Mouse (Mus musculus): Measurements from ENCODE around the gene Polr3a. TPM values are rescaled to one million over a fixed set of nuclear protein-coding genes. Genes with fewer than 3 reads are reported as not detected.
"Not testable (repeated sequence)": the region's sequence is repeated elsewhere in the genome, so short reads cannot be mapped to it uniquely, and the experiment has no call there.

Polr3a gene
- total RNA-seq, 2 experiments from 2014 or later = 32.5 to 35.4 TPM

DNA sequence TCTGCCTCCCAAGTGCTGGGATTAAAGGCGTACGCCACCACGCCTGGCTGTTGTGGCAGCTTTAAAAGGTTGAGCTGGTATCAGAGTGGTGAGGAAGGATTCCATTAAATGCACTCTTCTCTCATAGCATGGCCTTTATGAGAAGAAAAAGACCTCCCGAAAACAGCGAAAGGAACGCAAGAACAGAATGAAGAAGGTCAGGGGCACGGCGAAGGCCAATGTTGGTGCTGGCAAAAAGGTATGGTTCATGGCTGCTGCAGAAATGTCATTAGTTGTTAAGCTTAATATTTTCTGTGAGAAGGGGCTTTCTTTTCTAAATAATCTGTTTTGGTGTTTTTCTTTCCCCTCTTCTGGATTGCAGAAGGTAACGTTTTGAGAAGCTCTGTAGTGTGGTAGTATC lies 6.4 kb upstream of the Polr3a start:
- no peak for DNase-seq (ENCODE audit: low spot score in 2 of 2)

DNA sequence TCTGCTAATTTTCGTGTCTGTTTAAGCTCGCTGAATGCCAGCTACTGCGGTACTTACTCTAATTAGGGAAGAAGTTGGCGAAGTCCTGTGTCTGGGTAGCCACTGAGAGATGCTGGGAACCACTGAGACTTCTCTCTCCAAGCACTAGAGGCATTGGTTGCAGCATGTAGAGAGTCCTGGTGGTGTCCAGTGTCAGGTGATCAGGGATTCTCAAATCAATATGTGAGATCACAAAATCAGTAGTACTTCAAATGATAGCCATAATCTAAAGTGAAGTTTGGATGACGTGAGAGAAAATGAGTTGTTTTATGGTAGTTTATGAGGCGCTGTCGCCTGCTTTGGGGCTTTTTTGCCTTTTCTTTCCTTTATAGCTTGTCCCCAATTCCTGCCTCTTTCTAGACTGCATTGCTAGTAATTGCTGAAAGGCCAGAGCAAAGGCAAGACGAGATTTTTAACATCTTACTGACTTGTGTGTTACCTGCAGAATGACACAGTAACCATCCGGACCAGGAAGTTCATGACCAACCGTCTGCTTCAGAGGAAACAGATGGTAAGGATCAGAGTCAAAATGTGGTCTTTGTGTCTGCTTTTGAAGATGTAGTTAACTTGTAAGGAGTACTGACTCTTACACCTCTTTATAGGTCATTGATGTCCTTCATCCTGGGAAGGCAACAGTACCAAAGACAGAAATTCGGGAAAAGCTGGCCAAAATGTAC lies 4.6 kb upstream of the Polr3a start:
- no peak for DNase-seq (ENCODE audit: low spot score in 2 of 2)

DNA sequence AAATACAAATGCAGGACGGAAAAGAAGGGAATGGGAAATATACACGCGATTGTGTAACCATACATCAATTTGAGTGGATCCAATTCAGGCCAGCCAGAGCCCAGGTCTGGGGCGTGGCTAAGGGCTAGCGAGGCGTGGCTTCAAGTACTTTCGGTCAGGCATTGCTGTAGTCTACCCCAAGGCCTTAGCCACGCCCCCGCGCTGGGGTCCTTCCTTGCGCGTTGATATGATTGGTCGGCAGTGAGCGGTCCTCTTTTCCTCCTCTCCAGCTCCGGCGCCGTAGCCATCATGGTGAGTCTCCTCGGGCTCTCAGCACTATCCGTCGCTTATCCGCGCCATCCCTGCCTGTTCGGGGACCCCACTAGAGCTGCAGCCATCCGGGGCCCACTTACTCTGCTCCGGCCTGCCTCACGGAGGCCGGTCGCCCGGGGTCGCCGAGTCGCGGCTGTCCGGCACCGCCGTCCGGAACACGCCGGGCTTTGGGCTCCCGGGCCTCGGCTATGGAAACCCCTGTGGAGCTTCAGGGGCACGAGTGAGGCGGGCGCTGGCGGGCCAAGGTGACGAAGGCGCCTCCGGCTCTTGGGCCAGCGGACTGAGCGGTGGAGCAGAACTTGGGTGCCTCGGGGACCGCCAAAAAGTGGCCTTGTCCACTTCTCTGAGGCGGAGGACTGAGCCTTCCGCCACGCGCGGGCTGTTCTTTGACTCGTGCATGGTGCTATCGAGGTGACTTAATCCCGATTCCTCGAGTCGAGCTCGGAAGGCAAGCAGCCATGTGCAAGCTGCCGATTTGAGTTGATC lies 3.8 kb upstream of the Polr3a start:
- DNase-seq (ENCODE audit: low spot score in 2 of 2) = peak; percentile 96 to 99

DNA sequence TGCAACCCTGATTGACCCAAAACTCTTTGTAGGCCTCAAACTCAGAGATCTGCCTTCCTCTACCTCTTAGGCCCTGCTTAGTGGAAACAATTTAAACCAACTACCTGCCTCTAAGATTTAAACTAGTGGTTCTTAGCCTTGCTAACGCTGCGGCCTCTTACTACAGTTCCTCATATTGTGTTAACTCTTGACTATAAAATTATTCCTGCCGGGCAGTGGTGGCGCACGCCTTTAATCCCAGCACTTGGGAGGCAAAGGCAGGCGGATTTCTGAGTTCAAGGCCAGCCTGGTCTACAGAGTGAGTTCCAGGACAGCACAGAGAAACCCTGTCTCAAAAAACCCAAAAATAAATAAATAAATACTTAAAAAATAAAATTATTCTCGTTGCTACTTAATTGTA lies 2.9 kb upstream of the Polr3a start:
- DNase-seq (ENCODE audit: low spot score in 2 of 2) = not testable (repeated sequence)

DNA sequence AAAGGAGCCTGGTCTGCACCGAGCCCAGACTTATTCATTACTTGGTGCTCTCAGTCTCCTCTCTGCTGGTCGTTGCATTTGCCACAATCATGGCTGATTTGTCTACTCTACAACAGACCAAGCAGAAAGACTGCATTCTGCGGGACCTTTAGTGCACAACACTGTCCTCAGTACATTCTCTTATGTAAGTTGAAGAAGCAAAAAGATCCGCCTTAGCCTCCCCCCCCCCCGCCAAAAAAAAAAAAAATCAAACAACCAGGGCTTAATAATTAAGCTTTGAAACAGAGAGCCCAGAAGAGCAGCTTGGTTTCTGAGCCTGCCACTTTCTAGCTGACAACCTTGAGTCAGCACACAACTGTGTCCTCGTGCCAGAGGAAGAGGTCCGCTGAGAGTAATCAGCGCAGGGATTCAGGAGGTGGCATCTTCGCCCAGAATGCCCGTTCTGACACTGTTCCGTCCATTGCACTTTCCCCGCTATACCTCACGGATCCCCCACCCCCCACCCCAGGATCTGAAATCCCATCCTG lies 554 bp downstream of the Polr3a start:
- no peak for DNase-seq (ENCODE audit: low spot score in 2 of 2)

DNA sequence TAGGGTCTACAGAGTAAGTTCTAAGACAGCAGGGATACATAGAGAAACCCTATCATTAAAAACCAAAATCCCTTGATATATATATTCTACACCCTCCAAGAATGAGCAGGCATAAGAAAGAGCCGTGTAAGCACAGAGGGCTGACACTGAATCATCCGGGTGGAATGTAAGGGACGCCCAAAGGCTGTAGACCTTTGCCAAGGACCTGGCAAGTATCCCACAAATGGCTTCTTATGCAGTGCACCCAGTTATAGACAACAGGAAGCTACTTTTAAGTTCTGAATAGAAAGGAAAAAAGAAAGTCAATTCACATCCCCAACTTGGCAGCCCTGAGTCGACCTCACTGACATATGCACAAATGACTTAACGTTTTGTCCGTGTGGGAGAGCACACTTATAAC lies 18.1 kb downstream of the Polr3a start:
- DNase-seq (ENCODE audit: low spot score in 2 of 2) = no peak

DNA sequence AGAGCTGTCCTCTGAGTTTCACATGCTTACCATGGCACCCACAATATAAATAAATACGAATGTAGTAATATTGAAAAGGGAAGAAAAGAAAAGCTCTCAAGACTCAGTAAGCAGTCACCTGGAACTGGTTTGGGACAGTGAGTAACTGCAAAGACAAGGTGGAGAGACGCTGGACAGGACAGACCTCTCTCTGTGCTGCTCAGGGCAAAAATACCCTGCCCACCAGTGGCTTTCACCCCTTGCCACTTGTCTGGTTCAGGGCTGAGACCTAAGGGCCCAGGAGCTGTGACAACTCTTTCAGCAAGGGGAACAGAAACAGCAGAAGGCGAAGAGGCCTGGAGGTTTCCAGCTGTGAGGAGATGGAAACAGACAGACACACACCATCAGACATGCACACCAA lies 28.7 kb downstream of the Polr3a start:
- no peak for DNase-seq (ENCODE audit: low spot score in 2 of 2)

DNA sequence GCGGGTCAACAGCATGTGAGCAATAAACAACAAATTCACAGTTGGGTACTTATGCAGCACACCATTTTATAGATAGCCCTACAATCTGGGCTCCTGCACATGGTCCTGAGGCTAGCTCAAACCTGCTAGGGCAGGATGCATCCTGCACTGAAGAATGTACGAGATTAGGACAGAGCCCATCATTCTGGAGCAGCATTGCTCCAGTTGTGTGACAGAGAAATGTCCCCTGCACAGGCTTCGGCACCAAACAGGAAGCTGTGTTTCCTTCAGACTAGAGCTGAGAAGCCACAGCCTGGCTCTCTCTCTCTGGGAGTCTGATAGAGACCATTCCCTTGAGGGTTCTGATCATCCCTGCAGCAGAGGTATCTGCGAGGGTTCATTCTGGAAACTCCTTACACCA lies 43.3 kb downstream of the Polr3a start:
- DNase-seq (ENCODE audit: low spot score in 2 of 2) = not testable (repeated sequence)

Other genes with a start within 250 kb of the Polr3a start
- 10 to 100 TPM; 58.1 to 63.6 TPM for gene Dlg5, start 241.1 kb downstream of the Polr3a start, total RNA-seq (2021)
- not detected for gene E330034G19Rik, start 193.8 kb downstream of the Polr3a start, total RNA-seq (2021)
- 100 to 1,000 TPM; 818 to 858 TPM for gene Rps24, start 67 bp upstream of the Polr3a start, total RNA-seq (2021)